Mouse (Mus musculus) CH12.LX (cell line): Measurements from ENCODE around the gene Fancc. TPM values are rescaled to one million over a fixed set of nuclear protein-coding genes. Genes with fewer than 3 reads are reported as not detected.

Source experiments
- DNase-seq: peaks from one replicate; pipeline ENCODE4 v3.0.0-alpha.2; 2013; ENCODE audit errors: extremely low read depth
- H3K27ac ChIP-seq: 2 replicates; pipeline ENCODE4 v1.5.1; 2012; ENCODE audit warnings: low read depth, mild to moderate bottlenecking, control low read depth, moderate library complexity; ENCODE audit not compliant: insufficient read depth
- H3K27me3 ChIP-seq: replicated peaks from 2 replicates; pipeline ENCODE3; 2012; ENCODE audit warnings: inconsistent platforms
- H3K36me3 ChIP-seq, 2 experiments: replicated peaks in 1 of 2; 2 replicates each; pipeline versions ENCODE3 to v1.6.1; 2012; ENCODE audit warnings: inconsistent platforms in 1 of 2, low read length in 1 of 2, mild to moderate bottlenecking in 1 of 2, mixed read lengths in 1 of 2, moderate library complexity in 1 of 2; ENCODE audit not compliant: control insufficient read depth in 1 of 2, insufficient read depth in 1 of 2
- H3K4me1 ChIP-seq, 2 experiments: 2 replicates each; pipeline ENCODE4 v1.6.1; 2012; ENCODE audit warnings: inconsistent platforms in 1 of 2, moderate library complexity in 1 of 2; ENCODE audit not compliant: insufficient read depth in 2 of 2, control insufficient read depth in 1 of 2
- H3K4me2 ChIP-seq: 2 replicates; pipeline ENCODE4 v1.6.1; 2012; ENCODE audit warnings: low read depth, mild to moderate bottlenecking, control low read depth; ENCODE audit not compliant: poor library complexity, insufficient read depth, severe bottlenecking
- H3K4me3 ChIP-seq, 3 experiments: fragments of 150-350 bp in 1 of 3; sonication (generic) in 1 of 3; replicated peaks in 1 of 3; 2 replicates each; pipeline versions ENCODE3 to v1.5.1; 2011 to 2012; ENCODE audit warnings: low read depth in 2 of 3, low read length in 2 of 3, mild to moderate bottlenecking in 2 of 3, moderate library complexity in 2 of 3, control low read depth in 1 of 3, improper control_type of control experiment in 1 of 3, inconsistent platforms in 1 of 3, mixed read lengths in 1 of 3; ENCODE audit not compliant: poor library complexity in 1 of 3
- H3K79me2 ChIP-seq: replicated peaks from 2 replicates; pipeline ENCODE4 v1.6.1; 2012; ENCODE audit warnings: mild to moderate bottlenecking, moderate library complexity; ENCODE audit not compliant: control insufficient read depth, poor library complexity, insufficient read depth, severe bottlenecking; ENCODE audit errors: extremely low read depth
- H3K9ac ChIP-seq: 2 replicates; pipeline ENCODE4 v1.6.1; 2012; ENCODE audit warnings: low read depth, mild to moderate bottlenecking, control low read depth, moderate library complexity; ENCODE audit not compliant: insufficient read depth
- H3K9me3 ChIP-seq: replicated peaks from 2 replicates; pipeline ENCODE3; 2012; ENCODE audit warnings: low read length, inconsistent platforms, mixed read lengths
- CHD2 ChIP-seq: IDR thresholded peaks from 2 replicates; pipeline ENCODE4 v1.6.1; 2011; ENCODE audit warnings: low read length, improper control_type of control experiment
- E2F4 ChIP-seq: IDR thresholded peaks from 2 replicates; pipeline ENCODE4 v1.6.1; 2011; ENCODE audit warnings: low read depth, low read length, improper control_type of control experiment; ENCODE audit not compliant: insufficient replicate concordance
- IRF4 ChIP-seq: IDR thresholded peaks from 2 replicates; pipeline ENCODE4 v1.6.1; 2014; ENCODE audit warnings: low read depth, mild to moderate bottlenecking, inconsistent platforms, low read length, improper control_type of control experiment
- KAT2A ChIP-seq: IDR thresholded peaks from 2 replicates; pipeline ENCODE4 v1.6.1; 2012; ENCODE audit warnings: low read length, improper control_type of control experiment, inconsistent platforms; ENCODE audit not compliant: insufficient replicate concordance
- MAFK ChIP-seq: IDR thresholded peaks from 2 replicates; pipeline ENCODE4 v1.6.1; 2011; ENCODE audit warnings: low read length, improper control_type of control experiment; ENCODE audit not compliant: insufficient replicate concordance
- MYC ChIP-seq: IDR thresholded peaks from 2 replicates; pipeline ENCODE4 v1.6.1; 2011; ENCODE audit warnings: low read depth, mild to moderate bottlenecking, improper control_type of control experiment, low read length
- POLR2A ChIP-seq: IDR thresholded peaks from 2 replicates; pipeline ENCODE4 v1.6.1; 2011; ENCODE audit warnings: low read depth, mild to moderate bottlenecking, improper control_type of control experiment, low read length
- SIN3A ChIP-seq: IDR thresholded peaks from 2 replicates; pipeline ENCODE4 v1.6.1; 2012; ENCODE audit warnings: low read length, improper control_type of control experiment, inconsistent platforms
- UBTF ChIP-seq: IDR thresholded peaks from 2 replicates; pipeline ENCODE4 v1.6.1; 2012; ENCODE audit warnings: low read depth, mild to moderate bottlenecking, inconsistent platforms, low read length, improper control_type of control experiment, moderate library complexity
- dilution Hi-C: fragments of 300-500 bp; cut with MboI; formaldehyde crosslinking; loops from 2 replicates; pipeline ENCODE4 v1.14.3; 2020; ENCODE audit warnings: low sequenced_read_pairs; ENCODE audit not compliant: extremely low pct_unique_long_range_greater_than_20kb, extremely low pct_ligation_motif_present
- in situ Hi-C: fragments of 300-500 bp; cut with MboI; formaldehyde crosslinking; loops from 3 replicates; pipeline ENCODE4 v1.14.3; 2019; ENCODE audit warnings: low sequenced_read_pairs, low pct_ligation_motif_present, low pct_unique_long_range_greater_than_20kb, mixed read lengths
- polyA plus RNA-seq: library from polyadenylated mRNA; unstranded; fragments of >175 nt; gene quantifications from 2 replicates; pipeline ENCODE4 v1.2.1, GENCODE M21; 2012; ENCODE audit warnings: low read depth; ENCODE audit not compliant: insufficient read length
- total RNA-seq, 2 experiments: library from RNA; depleted of rRNA; stranded (reverse); fragments of 300-350 nt in 1 of 2; fragments of >200 nt in 1 of 2; gene quantifications; 2 replicates each; pipeline ENCODE4 v1.2.3; 2012 to 2014

Gene Fancc
- total and polyA plus RNA-seq, 3 experiments, result 8.2 to 12.4 (median 8.7) TPM

GRCm38 (mm10) chr13:63248318-63248717 lies 248.8 kb downstream of the Fancc start:
- in situ Hi-C loops (no loop called here), dilution Hi-C loops (no loop called here)
- TF ChIP-seq MAFK (no peak), MYC (0 out of 2 replicates have a peak, but pooled peaks have one; percentile 37), IRF4 (no peak)
- no peak for DNase-seq
- H3K4me3 ChIP-seq, result peak overlapping the region in 1 of 3 experiments; percentile 2
- no peaks in the 10 kb centered on the region for H3K27me3 ChIP-seq
- peak overlapping the region; percentile 81 for H3K4me2 ChIP-seq
- H3K9ac ChIP-seq, result peak overlapping the region; percentile 22
- peak overlapping the region; percentile 8 for H3K27ac ChIP-seq
- H3K79me2 ChIP-seq, result peaks cover 9% of the 10 kb centered on the region
- peaks cover 22 to 69% of the 10 kb centered on the region in 2 experiments for H3K4me1 ChIP-seq
- H3K36me3 ChIP-seq, result peaks cover 5 to 33% of the 10 kb centered on the region in 2 experiments
- no peaks in the 10 kb centered on the region for H3K9me3 ChIP-seq

GRCm38 (mm10) chr13:63247631-63248030 lies 249.4 kb downstream of the Fancc start:
- H3K36me3 ChIP-seq, result peaks cover 5 to 38% of the 10 kb centered on the region in 2 experiments
- H3K9me3 ChIP-seq, result no peaks in the 10 kb centered on the region
- no peaks in the 10 kb centered on the region for H3K27me3 ChIP-seq
- H3K9ac ChIP-seq, result peak overlapping the region; percentile 10; the same call in 1 of the 2 replicates
- peaks cover 9% of the 10 kb centered on the region for H3K79me2 ChIP-seq
- H3K4me3 ChIP-seq, result no peak overlapping the region
- peak; percentile 32; the same call in 1 of the 2 replicates for TF ChIP-seq SIN3A
- TF ChIP-seq E2F4, result no peak
- TF ChIP-seq, all 38 proteins: peak for 1
- dilution Hi-C loops (no loop called here), in situ Hi-C loops (no loop called here)
- no peak for DNase-seq
- peak overlapping the region; percentile 81 for H3K4me2 ChIP-seq
- H3K4me1 ChIP-seq, result peaks cover 22 to 63% of the 10 kb centered on the region in 2 experiments
- H3K27ac ChIP-seq, result peak overlapping the region; percentile 12; the same call in 1 of the 2 replicates

GRCm38 (mm10) chr13:63247041-63247440 lies 250.0 kb downstream of the Fancc start:
- TF ChIP-seq KAT2A (no peak), CHD2 (peak; percentile 33; the same call in 1 of the 2 replicates), POLR2A (no peak), UBTF (no peak)
- Histone ChIP-seq H3K27ac (no peak overlapping the region), H3K4me3 (no peak overlapping the region), H3K9me3 (no peaks in the 10 kb centered on the region), H3K4me2 (peak overlapping the region; percentile 81), H3K36me3 (peaks cover 4 to 41% of the 10 kb centered on the region in 2 experiments), H3K27me3 (no peaks in the 10 kb centered on the region), H3K79me2 (peaks cover 7% of the 10 kb centered on the region), H3K4me1 (peaks cover 24 to 66% of the 10 kb centered on the region in 2 experiments), H3K9ac (peak overlapping the region; percentile 10)
- DNase-seq, result no peak
- in situ Hi-C loops (no loop called here), dilution Hi-C loops (no loop called here)
